Mouse (Mus musculus) hindbrain, postnatal 0 days (tissue): ENCODE measurements around the gene Rabl3. TPM values are rescaled to one million over a fixed set of nuclear protein-coding genes. Genes with fewer than 3 reads are reported as not detected.

Experiments used
- ATAC-seq: fragments of 200-750 bp; cut with Nextera tagmentation; 2 replicates; pipeline ENCODE4 v1.8.0; 2017; ENCODE audit warnings: mild to moderate bottlenecking, moderate TSS enrichment, moderate library complexity
- DNase-seq: peaks from one replicate; pipeline ENCODE4 v3.0.0-alpha.2; 2015; ENCODE audit warnings: low spot score
- H3K27ac ChIP-seq: fragments of 300-500 bp; sonication (generic); 2 replicates; pipeline ENCODE4 v1.5.1; 2014; ENCODE audit warnings: mild to moderate bottlenecking
- H3K27me3 ChIP-seq: fragments of 300-500 bp; sonication (generic); 2 replicates; pipeline ENCODE4 v1.6.1; 2014; ENCODE audit warnings: low read length, mixed read lengths; ENCODE audit not compliant: insufficient read depth
- H3K36me3 ChIP-seq: fragments of 300-500 bp; sonication (generic); 2 replicates; pipeline ENCODE4 v1.6.1; 2014; ENCODE audit warnings: low read length, mixed read lengths; ENCODE audit not compliant: insufficient read depth
- H3K4me1 ChIP-seq: fragments of 300-500 bp; sonication (generic); 2 replicates; pipeline ENCODE4 v1.6.1; 2014; ENCODE audit warnings: antibody characterized with exemption, low read length, mixed read lengths; ENCODE audit not compliant: insufficient read depth
- H3K4me2 ChIP-seq: fragments of 300-500 bp; sonication (generic); 2 replicates; pipeline ENCODE4 v1.6.1; 2014; ENCODE audit warnings: low read depth, mild to moderate bottlenecking, low read length, moderate library complexity, mixed read lengths
- H3K4me3 ChIP-seq: fragments of 300-500 bp; sonication (generic); 2 replicates; pipeline ENCODE4 v1.5.1; 2014; ENCODE audit warnings: low read length
- H3K9ac ChIP-seq: fragments of 300-500 bp; sonication (generic); replicated peaks from 2 replicates; pipeline ENCODE4 v1.6.1; 2014; ENCODE audit warnings: mild to moderate bottlenecking, low read length, moderate library complexity, mixed read lengths
- H3K9me3 ChIP-seq: fragments of 300-500 bp; sonication (generic); 2 replicates; pipeline ENCODE4 v1.6.1; 2016; ENCODE audit warnings: low read length, mixed read lengths
- CTCF ChIP-seq: IDR thresholded peaks from 2 replicates; pipeline ENCODE4 v1.5.1; 2016; ENCODE audit warnings: antibody characterized with exemption, control low read depth, low read depth
- WGBS: fragments of 180-500 bp; shearing (Covaris S2); extraction: QIAGEN DNeasy Blood & Tissue Kit; methylation state at CpG from one replicate; pipeline ENCODE4 v1.1.7; 2014; 5-methylcytosine and 5-hydroxymethylcytosine counted together
- polyA plus RNA-seq: library from polyadenylated mRNA; unstranded; fragments of >200 nt; fragmentation: Nextera tagmentation; extraction: Ambion mirVana; gene quantifications from 2 replicates; pipeline ENCODE4 v1.2.1, GENCODE M21; 2015
- total RNA-seq: library from RNA; depleted of rRNA; stranded (reverse); fragments of >200 nt; gene quantifications from 2 replicates; pipeline ENCODE4 v1.2.3, GENCODE M21; 2014

The Rabl3 gene
- total and polyA plus RNA-seq, 2 experiments from 2014 or later: 6.8 to 13.8 TPM

DNA sequence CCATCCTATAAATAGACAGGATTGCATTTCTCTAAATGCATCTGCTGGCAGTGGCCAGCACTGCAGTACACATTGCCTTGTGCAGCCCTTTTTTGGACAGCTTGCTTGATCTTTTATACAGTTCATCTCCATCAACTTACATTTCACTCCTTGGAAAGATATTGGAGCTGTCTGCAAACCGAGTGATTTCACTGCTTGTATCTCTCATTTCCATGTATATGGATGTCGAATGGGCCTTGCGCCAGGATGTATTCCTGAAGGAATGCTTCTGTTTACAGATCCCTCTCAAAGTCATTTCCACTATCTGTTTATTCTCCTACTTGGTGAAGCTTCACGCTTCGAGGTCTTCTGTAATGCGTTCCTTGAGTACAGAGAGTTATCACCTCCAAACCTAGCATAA, 64.6 kb downstream of the Rabl3 start:
- no peak overlapping the region for H3K9ac ChIP-seq
- ATAC-seq: no peak
- no peak for DNase-seq
- WGBS: 81% methylated on average over 6 of the region's 6 CpGs
- H3K4me1 ChIP-seq: no peaks in the 10 kb centered on the region
- H3K4me2 ChIP-seq: no peak overlapping the region
- H3K27ac ChIP-seq: no peak overlapping the region
- H3K9me3 ChIP-seq: no peaks in the 10 kb centered on the region
- no peak for TF ChIP-seq CTCF
- no peaks in the 10 kb centered on the region for H3K27me3 ChIP-seq
- no peak overlapping the region for H3K4me3 ChIP-seq
- no peaks in the 10 kb centered on the region for H3K36me3 ChIP-seq

DNA sequence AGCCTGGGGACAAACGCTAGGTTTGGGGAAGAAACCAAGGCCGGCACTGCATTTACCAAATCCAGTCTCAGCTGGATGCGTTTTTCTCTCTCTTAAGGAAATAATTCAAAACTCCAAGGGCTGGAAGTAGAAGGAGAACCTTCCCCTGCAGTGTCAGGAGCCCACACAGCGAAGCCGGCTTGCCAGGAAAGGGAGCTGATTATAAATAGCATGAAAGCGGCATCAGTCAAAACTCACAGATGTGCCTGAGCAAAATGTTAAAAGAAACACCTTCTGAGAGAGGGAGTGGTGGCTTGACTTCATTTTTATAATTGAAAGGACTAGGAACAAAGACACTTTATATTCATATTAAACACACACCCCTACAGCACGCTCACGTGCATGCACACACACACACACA, 70.6 kb downstream of the Rabl3 start:
- Histone ChIP-seq H3K27me3 (no peaks in the 10 kb centered on the region), H3K4me1 (no peaks in the 10 kb centered on the region; the same call in 1 of the 2 replicates), H3K36me3 (no peaks in the 10 kb centered on the region), H3K27ac (no peak overlapping the region), H3K9ac (no peak overlapping the region), H3K4me3 (no peak overlapping the region), H3K4me2 (no peak overlapping the region), H3K9me3 (no peaks in the 10 kb centered on the region)
- no peak for ATAC-seq
- 67% methylated on average over 8 of the region's 8 CpGs for WGBS
- no peak for DNase-seq
- TF ChIP-seq CTCF: no peak

DNA sequence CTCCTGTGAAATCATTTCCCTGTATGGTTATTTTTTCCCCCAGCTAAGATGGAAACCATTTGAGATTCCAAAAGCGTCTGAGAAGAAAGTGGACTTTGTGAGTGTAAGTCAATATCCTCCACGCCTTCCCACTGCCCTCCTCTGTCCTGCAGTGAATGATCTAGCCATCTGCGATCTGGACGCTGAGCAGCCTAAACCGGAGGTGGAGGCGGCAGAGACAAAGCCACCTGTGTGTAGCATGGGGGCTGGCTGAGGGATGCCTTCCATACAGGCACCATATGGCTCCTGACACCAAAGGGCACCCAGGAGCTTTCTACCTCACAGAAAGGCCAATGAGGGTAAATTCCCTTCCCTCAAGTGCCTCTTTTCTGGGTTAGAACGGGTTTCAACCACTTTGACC, 71.4 kb downstream of the Rabl3 start:
- Histone ChIP-seq H3K27me3 (no peaks in the 10 kb centered on the region), H3K36me3 (no peaks in the 10 kb centered on the region), H3K27ac (no peak overlapping the region), H3K4me2 (no peak overlapping the region), H3K4me1 (no peaks in the 10 kb centered on the region; the same call in 1 of the 2 replicates), H3K9ac (no peak overlapping the region), H3K4me3 (no peak overlapping the region), H3K9me3 (no peaks in the 10 kb centered on the region)
- DNase-seq (no peak), ATAC-seq (no peak)
- no peak for TF ChIP-seq CTCF
- 81% methylated on average over 7 of the region's 7 CpGs for WGBS

DNA sequence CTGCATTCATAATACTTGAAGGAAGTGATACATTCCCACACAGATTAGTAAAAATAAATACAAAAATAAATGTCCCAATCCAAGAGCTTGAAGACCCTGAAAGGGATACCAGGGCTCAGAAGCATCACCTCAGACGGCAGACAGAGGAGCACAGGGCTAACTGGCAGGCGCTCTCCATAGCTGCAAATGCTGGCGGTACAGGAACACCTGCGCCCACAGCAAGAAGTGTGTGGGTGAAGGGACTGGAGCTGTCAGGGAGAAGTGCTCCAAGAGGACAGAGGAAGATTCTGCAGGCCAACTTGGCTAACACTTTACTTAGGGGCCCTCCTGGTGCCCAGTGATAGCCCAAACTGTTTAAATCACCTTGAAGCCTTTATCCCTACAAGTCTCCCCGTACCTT, 72.3 kb downstream of the Rabl3 start:
- H3K9me3 ChIP-seq: no peaks in the 10 kb centered on the region
- no peaks in the 10 kb centered on the region for H3K36me3 ChIP-seq
- H3K9ac ChIP-seq: no peak overlapping the region
- no peaks in the 10 kb centered on the region; the same call in 1 of the 2 replicates for H3K4me1 ChIP-seq
- H3K27me3 ChIP-seq: no peaks in the 10 kb centered on the region
- H3K4me3 ChIP-seq: no peak overlapping the region
- H3K27ac ChIP-seq: no peak overlapping the region
- ATAC-seq (no peak), DNase-seq (no peak)
- 92% methylated on average over 5 of the region's 5 CpGs for WGBS
- TF ChIP-seq CTCF: no peak
- no peak overlapping the region for H3K4me2 ChIP-seq

DNA sequence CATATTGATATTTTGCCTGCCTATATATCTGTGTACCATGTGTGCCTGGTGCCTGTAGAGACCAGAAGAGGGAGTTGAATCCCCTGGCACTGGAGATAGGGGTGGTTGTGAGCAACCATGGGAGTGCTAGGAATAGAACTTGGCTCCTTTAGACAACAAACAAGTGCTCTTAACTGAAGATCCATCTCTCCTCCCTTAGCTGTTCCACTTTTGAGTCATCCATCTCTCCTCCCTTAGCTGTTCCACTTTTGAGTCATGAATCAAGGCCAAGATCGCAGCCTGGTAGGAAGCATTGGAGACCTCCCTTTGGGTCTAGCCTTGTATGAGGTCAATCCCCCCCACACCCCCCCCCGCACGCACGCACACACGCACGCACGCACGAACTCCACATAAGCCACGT, 74.9 kb downstream of the Rabl3 start:
- no peaks in the 10 kb centered on the region for H3K27me3 ChIP-seq
- H3K9me3 ChIP-seq: no peaks in the 10 kb centered on the region
- no peak for TF ChIP-seq CTCF
- ATAC-seq (no peak), DNase-seq (no peak)
- H3K4me1 ChIP-seq: peaks cover 7% of the 10 kb centered on the region
- WGBS: 90% methylated on average over 9 of the region's 9 CpGs
- no peak overlapping the region for H3K9ac ChIP-seq
- no peaks in the 10 kb centered on the region for H3K36me3 ChIP-seq
- no peak overlapping the region for H3K4me3 ChIP-seq
- H3K27ac ChIP-seq: no peak overlapping the region
- no peak overlapping the region for H3K4me2 ChIP-seq

DNA sequence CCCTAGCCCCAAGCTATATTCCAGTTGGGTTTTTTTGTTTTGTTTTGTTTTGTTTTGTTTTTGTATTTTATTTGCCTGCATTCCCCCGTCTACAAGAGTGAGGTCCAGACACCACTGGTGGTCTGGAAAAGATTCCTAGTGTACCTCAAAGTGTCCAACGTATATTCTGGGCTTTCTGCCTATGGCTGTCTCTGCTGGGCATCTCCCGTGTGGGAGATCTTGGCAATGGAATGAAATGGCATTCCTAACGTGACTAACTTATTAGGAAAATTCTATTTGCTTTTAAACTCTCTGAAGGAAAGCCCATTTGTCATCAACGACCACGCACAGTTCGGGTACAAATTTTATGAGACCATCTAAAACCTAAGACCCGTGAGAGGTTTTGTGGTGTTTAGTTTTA, 75.7 kb downstream of the Rabl3 start:
- Histone ChIP-seq H3K4me2 (no peak overlapping the region), H3K4me3 (no peak overlapping the region), H3K27me3 (no peaks in the 10 kb centered on the region), H3K9me3 (no peaks in the 10 kb centered on the region), H3K4me1 (peaks cover 7% of the 10 kb centered on the region), H3K27ac (no peak overlapping the region), H3K36me3 (no peaks in the 10 kb centered on the region), H3K9ac (no peak overlapping the region)
- DNase-seq (no peak), ATAC-seq (no peak)
- 54% methylated on average over 8 of the region's 8 CpGs for WGBS
- no peak for TF ChIP-seq CTCF

DNA sequence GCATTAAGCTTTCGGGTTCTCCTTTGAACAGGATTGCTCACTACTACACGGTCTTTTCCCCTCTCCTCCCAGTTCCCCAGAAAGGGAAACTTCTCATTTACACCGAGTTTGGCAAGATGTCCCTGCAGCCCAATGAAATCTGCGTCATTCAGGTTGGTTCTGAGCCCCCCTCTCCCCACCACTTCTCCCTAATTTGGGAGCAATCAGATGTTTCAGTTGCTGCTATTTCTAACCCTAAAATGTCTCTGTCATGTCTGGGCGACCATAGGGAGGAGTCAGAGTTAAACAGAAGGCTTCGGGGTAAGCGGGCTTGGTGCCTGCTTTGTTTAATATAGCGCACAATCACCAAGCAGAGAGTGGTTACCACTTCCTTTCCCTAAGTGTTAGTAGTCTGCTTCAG, 76.4 kb downstream of the Rabl3 start:
- Histone ChIP-seq H3K4me1 (peaks cover 7% of the 10 kb centered on the region), H3K9ac (no peak overlapping the region), H3K4me2 (no peak overlapping the region), H3K27me3 (no peaks in the 10 kb centered on the region), H3K36me3 (no peaks in the 10 kb centered on the region), H3K9me3 (no peaks in the 10 kb centered on the region), H3K27ac (no peak overlapping the region), H3K4me3 (no peak overlapping the region)
- DNase-seq (no peak), ATAC-seq (no peak)
- WGBS: 71% methylated on average over 8 of the region's 8 CpGs
- TF ChIP-seq CTCF: no peak
